Mouse (Mus musculus) T-cell, adult 2 months (primary cell): ENCODE results near the gene Osbpl9.

Experiments used
- DNase-seq: peaks from one replicate; pipeline ENCODE4 v3.0.0; 2022; ENCODE audit warnings: low spot score

Gene Osbpl9

GRCm38 (mm10) chr4:109201582-109202424, at the start of gene Osbpl9:
Gene Osbpl9, minus strand, starts transcription at chr4:109202272.
- peak; percentile 99 for DNase-seq

DNA sequence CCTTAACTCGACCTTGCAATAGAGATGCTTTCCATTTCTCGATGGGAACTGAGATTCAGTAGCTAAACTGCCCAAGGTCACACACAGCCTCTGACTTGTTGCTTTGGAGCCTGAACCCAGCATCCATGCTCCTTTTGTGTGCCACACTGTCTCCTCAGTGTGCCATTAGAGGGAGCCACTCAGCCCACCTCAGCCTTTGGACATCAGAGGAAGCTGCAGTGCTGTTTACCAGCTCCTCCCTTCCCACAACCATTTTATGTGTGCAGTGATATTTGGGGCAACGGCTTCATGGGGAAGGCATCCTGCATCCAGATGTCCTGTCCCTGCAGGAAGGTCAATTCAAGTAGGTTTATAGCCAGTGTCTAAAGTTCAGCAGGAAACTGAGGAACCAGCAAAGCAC, 49.5 kb upstream of the Osbpl9 start:
- peak; percentile 52 for DNase-seq

GRCm38 (mm10) chr4:109245016-109245620, 43.0 kb upstream of the Osbpl9 start:
- DNase-seq = no peak

DNA sequence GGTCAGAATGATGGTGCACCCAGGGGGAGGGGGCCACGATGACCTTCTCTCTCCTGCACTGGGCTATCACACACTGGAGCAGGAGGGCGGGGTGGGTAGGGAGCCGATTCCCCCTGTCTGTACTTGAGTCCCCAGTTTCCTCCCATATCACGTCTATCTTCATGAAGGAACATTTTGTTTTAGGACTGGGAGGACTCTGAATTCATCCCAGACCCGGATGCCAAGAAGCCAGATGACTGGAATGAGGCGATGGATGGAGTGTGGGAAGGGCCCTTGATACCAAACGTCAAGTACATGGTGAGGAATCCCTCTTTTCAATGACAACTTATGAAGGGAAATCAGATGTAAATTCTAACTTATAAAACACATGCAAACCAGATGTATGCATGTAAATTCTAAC, 42.4 kb upstream of the Osbpl9 start:
- no peak for DNase-seq

- no peak for DNase-seq
These were observed 39.9 kb upstream of the Osbpl9 start for GRCm38 (mm10) chr4:109241934-109242333.

- no peak for DNase-seq
These were observed 39.1 kb upstream of the Osbpl9 start for GRCm38 (mm10) chr4:109241221-109241620.

- no peak for DNase-seq
These were observed 36.6 kb upstream of the Osbpl9 start for GRCm38 (mm10) chr4:109238428-109239268.

GRCm38 (mm10) chr4:109236186-109236879, 34.3 kb upstream of the Osbpl9 start:
- no peak for DNase-seq

GRCm38 (mm10) chr4:109234806-109235350, 32.8 kb upstream of the Osbpl9 start:
- no peak for DNase-seq

DNA sequence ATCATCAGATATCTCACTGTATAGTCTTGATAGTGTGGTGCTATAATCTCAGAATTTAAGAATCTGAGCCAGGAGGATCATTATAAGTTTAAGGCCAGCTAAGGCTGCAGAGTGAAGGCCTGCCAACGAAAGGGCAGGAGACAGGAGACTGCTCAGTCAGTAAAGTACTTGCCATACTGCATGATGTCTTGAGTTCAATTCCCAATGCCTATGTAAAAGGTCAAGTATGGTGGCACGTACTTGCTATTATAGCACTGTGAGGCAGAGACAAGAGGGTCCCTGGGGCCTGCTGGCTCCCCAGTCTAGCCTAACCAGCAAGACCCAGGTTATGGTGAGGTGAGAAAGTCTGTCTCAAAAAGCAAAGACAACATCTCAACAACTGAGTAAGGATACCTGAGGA, 32.1 kb upstream of the Osbpl9 start, which contains the start of gene Calr4:
Gene Calr4, plus strand, starts transcription at position 301 of the 400 bp plus-strand sequence.
- DNase-seq = no peak

DNA sequence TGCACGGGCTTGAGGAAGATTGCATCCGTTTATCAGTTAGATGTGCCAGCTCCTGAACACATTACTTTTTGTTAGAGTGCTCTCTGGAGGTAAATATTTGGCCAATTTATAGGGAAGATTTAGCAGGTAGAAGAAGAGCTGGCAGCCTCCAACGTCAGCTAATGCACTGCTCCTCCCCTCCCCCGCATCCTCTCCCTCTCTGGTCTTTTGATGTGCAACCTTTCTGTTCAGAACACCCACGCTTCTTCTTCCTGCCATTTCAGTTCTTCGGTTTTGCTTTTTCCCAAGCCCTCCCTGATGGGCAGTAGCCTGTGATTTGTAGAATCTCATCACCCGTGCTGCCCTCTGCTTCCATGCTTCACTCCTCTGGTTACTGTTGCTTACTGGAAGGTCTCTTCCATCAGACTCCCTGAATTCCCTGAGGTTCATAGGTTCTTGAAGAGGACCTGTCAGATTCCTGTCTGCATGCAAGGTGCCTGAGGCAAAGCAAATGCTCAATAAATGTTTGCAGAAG, 27.8 kb upstream of the Osbpl9 start:
- peak; percentile 55 for DNase-seq

DNA sequence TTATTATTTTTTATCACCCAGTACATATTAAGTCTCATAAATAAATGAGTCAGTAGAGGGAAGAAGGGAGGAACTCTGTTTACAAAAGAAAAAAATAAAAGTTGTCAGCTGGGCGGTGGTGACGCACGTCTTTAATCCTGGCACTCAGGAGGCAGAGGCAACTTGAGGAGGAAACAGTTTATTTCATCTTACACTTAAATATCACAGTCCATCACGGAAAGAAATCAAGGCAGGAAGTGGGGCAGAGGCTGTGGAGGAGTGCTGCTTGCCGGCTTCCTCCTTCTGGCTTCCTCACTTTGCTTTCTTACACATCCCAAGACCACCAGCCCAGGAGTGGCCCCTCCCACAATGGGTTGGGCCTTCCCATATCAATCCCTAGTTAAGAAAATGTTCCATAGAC, 24.0 kb upstream of the Osbpl9 start:
- DNase-seq = peak; percentile 16

- no peak for DNase-seq
These were observed 23.5 kb upstream of the Osbpl9 start for GRCm38 (mm10) chr4:109225606-109226005.

- DNase-seq = no peak
These were observed 22.9 kb upstream of the Osbpl9 start for GRCm38 (mm10) chr4:109224762-109225552.

DNA sequence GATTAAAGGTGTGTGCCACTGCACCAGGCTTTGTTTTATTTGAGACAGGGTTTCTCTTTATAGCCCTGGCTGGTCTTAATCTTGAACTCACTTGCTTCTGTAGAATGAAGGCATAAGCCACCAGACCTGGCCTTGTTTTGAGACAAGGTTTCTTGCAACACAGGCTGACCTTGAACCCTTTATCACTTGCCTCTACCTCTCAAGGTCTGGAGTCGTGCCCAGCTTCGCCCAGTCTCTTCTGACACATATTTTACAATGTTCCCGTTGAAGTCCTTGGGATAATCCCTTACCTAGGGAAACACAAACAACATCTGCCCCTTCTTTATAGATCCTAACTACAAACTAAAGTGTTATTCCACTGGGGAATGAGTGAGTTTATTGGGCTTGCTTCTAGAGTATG, 19.9 kb upstream of the Osbpl9 start:
- DNase-seq = no peak

- DNase-seq = no peak
These were observed 18.4 kb upstream of the Osbpl9 start for GRCm38 (mm10) chr4:109220441-109220940.

DNA sequence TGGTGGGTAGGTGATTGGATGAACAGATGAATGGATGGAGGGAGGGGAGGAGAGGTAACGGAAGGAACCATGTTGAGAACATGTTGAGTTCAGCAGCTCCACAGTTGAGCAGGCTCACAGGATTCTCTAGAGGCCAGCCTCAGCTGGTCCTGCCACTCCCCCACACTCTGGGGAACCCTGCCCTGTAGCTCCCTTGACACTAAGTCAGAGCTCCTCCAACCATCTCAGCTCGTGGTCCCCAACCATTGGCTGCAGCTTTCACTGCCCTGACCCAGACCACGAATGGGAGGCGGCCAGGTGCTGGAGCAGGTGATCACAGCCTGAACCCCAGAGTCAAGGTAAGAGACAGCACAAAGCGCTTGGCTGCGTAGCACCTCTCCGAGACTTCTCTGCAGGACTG, 15.9 kb upstream of the Osbpl9 start:
- no peak for DNase-seq

- DNase-seq = no peak
These were observed 11.9 kb upstream of the Osbpl9 start for GRCm38 (mm10) chr4:109213986-109214385.

- DNase-seq = no peak
These were observed 8.8 kb upstream of the Osbpl9 start for GRCm38 (mm10) chr4:109210881-109211280.

GRCm38 (mm10) chr4:109210253-109210652, 8.2 kb upstream of the Osbpl9 start:
- no peak for DNase-seq
